Mouse (Mus musculus) MEL (cell line): ENCODE data around the gene Gcc2. TPM values are rescaled to one million over a fixed set of nuclear protein-coding genes. Genes with fewer than 3 reads are reported as not detected.
"Not testable (repeated sequence)": the region's sequence is repeated elsewhere in the genome, so short reads cannot be mapped to it uniquely, and the experiment has no call there.

ENCODE experiments used
- DNase-seq: peaks from one replicate; pipeline ENCODE4 v3.0.0; 2011; ENCODE audit warnings: low read depth, low spot score
- H3K27ac ChIP-seq: 2 replicates; pipeline ENCODE4 v1.5.1; 2012; ENCODE audit warnings: low read depth, mild to moderate bottlenecking, control low read depth, low read length, moderate library complexity; ENCODE audit not compliant: control insufficient read depth
- H3K27me3 ChIP-seq, 2 experiments: fragments of 150-350 bp in 1 of 2; sonication (generic) in 1 of 2; 2 replicates each; pipeline ENCODE4 v1.6.1; 2012; ENCODE audit warnings: low read length in 2 of 2, mild to moderate bottlenecking in 2 of 2, improper control_type of control experiment in 1 of 2, moderate library complexity in 1 of 2; ENCODE audit not compliant: insufficient read depth in 2 of 2, control insufficient read depth in 1 of 2
- H3K36me3 ChIP-seq, 2 experiments: 2 replicates each; pipeline ENCODE4 v1.6.1; 2012 to 2014; ENCODE audit warnings: low read length in 2 of 2, improper control_type of control experiment in 1 of 2, inconsistent platforms in 1 of 2, mild to moderate bottlenecking in 1 of 2; ENCODE audit not compliant: insufficient read depth in 2 of 2, control insufficient read depth in 1 of 2
- H3K4me1 ChIP-seq, 2 experiments: fragments of 150-350 bp in 1 of 2; sonication (generic) in 1 of 2; 2 replicates each; pipeline ENCODE4 v1.6.1; 2012; ENCODE audit warnings: low read length in 2 of 2, improper control_type of control experiment in 1 of 2, mild to moderate bottlenecking in 1 of 2; ENCODE audit not compliant: insufficient read depth in 2 of 2, control insufficient read depth in 1 of 2
- H3K4me3 ChIP-seq, 2 experiments: fragments of 150-350 bp in 1 of 2; sonication (generic) in 1 of 2; 2 replicates each; pipeline ENCODE4 v1.5.1; 2012; ENCODE audit warnings: low read depth in 2 of 2, low read length in 2 of 2, mild to moderate bottlenecking in 2 of 2, moderate library complexity in 2 of 2, control low read depth in 1 of 2, improper control_type of control experiment in 1 of 2; ENCODE audit not compliant: control insufficient read depth in 1 of 2, insufficient read depth in 1 of 2
- H3K79me2 ChIP-seq: 2 replicates; pipeline ENCODE4 v1.6.1; 2012; ENCODE audit warnings: mild to moderate bottlenecking, low read length, moderate library complexity; ENCODE audit not compliant: control insufficient read depth, poor library complexity, insufficient read depth
- H3K9ac ChIP-seq: 2 replicates; pipeline ENCODE4 v1.6.1; 2012; ENCODE audit warnings: low read depth, mild to moderate bottlenecking, control low read depth, low read length, moderate library complexity; ENCODE audit not compliant: control insufficient read depth, poor library complexity, severe bottlenecking
- H3K9me3 ChIP-seq: fragments of 150-350 bp; sonication (generic); replicated peaks from 2 replicates; pipeline ENCODE4 v1.6.1; 2012; ENCODE audit warnings: mild to moderate bottlenecking, low read length, improper control_type of control experiment, moderate library complexity; ENCODE audit not compliant: insufficient read depth
- POLR2A ChIP-seq, 2 experiments: IDR thresholded peaks; 2 replicates each; pipeline ENCODE4 v1.6.1; 2011 to 2012; ENCODE audit warnings: low read length in 2 of 2, mild to moderate bottlenecking in 2 of 2, control low read depth in 1 of 2, improper control_type of control experiment in 1 of 2, low read depth in 1 of 2, moderate library complexity in 1 of 2; ENCODE audit not compliant: control insufficient read depth in 1 of 2, insufficient read depth in 1 of 2, poor library complexity in 1 of 2
- polyA plus RNA-seq, 2 experiments: library from polyadenylated mRNA; stranded (reverse) in 1 of 2; unstranded in 1 of 2; fragments of >175 nt in 1 of 2; fragments of >200 nt in 1 of 2; gene quantifications; 2 replicates each; pipeline versions ENCODE4 v1.2.1 to v1.2.4; 2012; ENCODE audit warnings: low replicate concordance in 2 of 2, low read depth in 1 of 2; ENCODE audit not compliant: insufficient read length in 2 of 2, insufficient read depth in 1 of 2, missing spikeins in 1 of 2
- total RNA-seq: library from RNA; depleted of rRNA; stranded (reverse); fragments of 300-350 nt; gene quantifications from 2 replicates; pipeline ENCODE4 v1.2.3, GENCODE M21; 2012

Gene Gcc2
- total and polyA plus RNA-seq, 3 experiments: 14.4 to 18.0 TPM; not detected in 1

- not testable (repeated sequence) for H3K9me3 ChIP-seq, H3K4me1 ChIP-seq, H3K4me3 ChIP-seq, H3K79me2 ChIP-seq, H3K36me3 ChIP-seq, H3K27me3 ChIP-seq, DNase-seq, H3K9ac ChIP-seq, H3K27ac ChIP-seq
Measured at GRCm38 (mm10) chr10:58223161-58223560, 32.1 kb upstream of the Gcc2 start.

- not testable (repeated sequence) for H3K4me1 ChIP-seq, H3K79me2 ChIP-seq, H3K4me3 ChIP-seq, H3K36me3 ChIP-seq, H3K27ac ChIP-seq, H3K9ac ChIP-seq, H3K27me3 ChIP-seq, H3K9me3 ChIP-seq
- 0 out of 4 replicates have a peak, but pooled peaks of 1 of the 2 experiments have one; percentile 35 for TF ChIP-seq POLR2A (IDR thresholded peaks at IDR 0.05; ENCODE audit: control insufficient read depth in 1 of 2, insufficient read depth in 1 of 2, low read depth in 1 of 2, low read length in 2 of 2, poor library complexity in 1 of 2)
- peak; percentile 16 for DNase-seq
Measured at GRCm38 (mm10) chr10:58223972-58224805, 31.1 kb upstream of the Gcc2 start.

- not testable (repeated sequence) for H3K36me3 ChIP-seq, H3K4me3 ChIP-seq, DNase-seq, H3K9me3 ChIP-seq, H3K9ac ChIP-seq, H3K27me3 ChIP-seq, H3K27ac ChIP-seq, H3K79me2 ChIP-seq, H3K4me1 ChIP-seq
Measured at GRCm38 (mm10) chr10:58224827-58225785, 30.2 kb upstream of the Gcc2 start, which contains the start of gene AW822073. Gene AW822073 (minus strand): TSS chr10:58224930.

GRCm38 (mm10) chr10:58226357-58226756 lies 28.9 kb upstream of the Gcc2 start:
- H3K27ac ChIP-seq, H3K4me1 ChIP-seq: not testable (repeated sequence)
- DNase-seq: peak; percentile 29

GRCm38 (mm10) chr10:58227798-58228197 lies 27.5 kb upstream of the Gcc2 start:
- H3K4me3 ChIP-seq, H3K9me3 ChIP-seq, H3K4me1 ChIP-seq, H3K27ac ChIP-seq, H3K27me3 ChIP-seq, DNase-seq, H3K36me3 ChIP-seq, H3K9ac ChIP-seq, H3K79me2 ChIP-seq: not testable (repeated sequence)

More at GRCm38 (mm10) chr10:58226357-58226756, 28.9 kb upstream of the Gcc2 start:
- not testable (repeated sequence) for H3K79me2 ChIP-seq, H3K36me3 ChIP-seq, H3K9me3 ChIP-seq, H3K4me3 ChIP-seq, H3K9ac ChIP-seq, H3K27me3 ChIP-seq

- H3K27ac ChIP-seq, H3K9ac ChIP-seq, H3K79me2 ChIP-seq, H3K4me1 ChIP-seq, H3K36me3 ChIP-seq, DNase-seq, H3K27me3 ChIP-seq, H3K9me3 ChIP-seq, H3K4me3 ChIP-seq: not testable (repeated sequence)
Measured at GRCm38 (mm10) chr10:58230021-58230420, 25.3 kb upstream of the Gcc2 start.
